Mouse (Mus musculus): ENCODE results near the gene Sesn3.

- TF ChIP-seq CTCF (IDR thresholded peaks at IDR 0.05; ENCODE audit: control insufficient read depth, insufficient read depth, insufficient replicate concordance, low read depth, low read length) (peak; percentile 58; the same call in 1 of the 2 replicates), POLR2A (IDR thresholded peaks at IDR 0.05; ENCODE audit: control insufficient read depth, low read depth, low read length) (no peak)
These were observed 67.3 kb downstream of the Sesn3 start for GRCm38 (mm10) chr9:14342041-14342668.
